Mouse (Mus musculus) erythroblast, embryonic 14.5 days (primary cell): ENCODE measurements around the gene Ppia.

ENCODE experiments used
- GATA1 ChIP-seq: IDR thresholded peaks from 2 replicates; pipeline ENCODE4 v1.6.1; 2012; ENCODE audit warnings: low read length, inconsistent platforms, mixed read lengths
- TAL1 ChIP-seq: IDR thresholded peaks from 3 replicates; pipeline ENCODE4 v1.6.1; 2012; ENCODE audit warnings: low read length, inconsistent platforms, mixed read lengths

- TF ChIP-seq TAL1 (no peak), GATA1 (no peak)
Observed at GRCm38 (mm10) chr11:6388126-6388725, 27.0 kb upstream of the Ppia start.
